Mouse (Mus musculus) layer of hippocampus, adult 9-11 months (tissue): Measurements from ENCODE around the gene Dnajb2.

ENCODE experiments used
- DNase-seq: peaks from one replicate; pipeline ENCODE4 v3.0.0; 2022

Dnajb2 gene

GRCm38 (mm10) chr1:75253029-75253428 is 16.8 kb downstream of the Dnajb2 start:
- no peak for DNase-seq

GRCm38 (mm10) chr1:75253849-75254624 is 17.8 kb downstream of the Dnajb2 start:
- DNase-seq: no peak

- no peak for DNase-seq
Observed at GRCm38 (mm10) chr1:75254625-75255013, 18.4 kb downstream of the Dnajb2 start.

- no peak for DNase-seq
Observed at GRCm38 (mm10) chr1:75255516-75256046, 19.4 kb downstream of the Dnajb2 start.

GRCm38 (mm10) chr1:75261278-75261677 is 25.1 kb downstream of the Dnajb2 start:
- DNase-seq: no peak

GRCm38 (mm10) chr1:75262969-75263951 is 27.1 kb downstream of the Dnajb2 start:
- no peak for DNase-seq

GRCm38 (mm10) chr1:75264091-75264880 is 28.1 kb downstream of the Dnajb2 start, which contains the start of gene Ptprn:
TSS of gene Ptprn (minus strand) at chr1:75264502.
- peak; percentile 84 for DNase-seq

DNA sequence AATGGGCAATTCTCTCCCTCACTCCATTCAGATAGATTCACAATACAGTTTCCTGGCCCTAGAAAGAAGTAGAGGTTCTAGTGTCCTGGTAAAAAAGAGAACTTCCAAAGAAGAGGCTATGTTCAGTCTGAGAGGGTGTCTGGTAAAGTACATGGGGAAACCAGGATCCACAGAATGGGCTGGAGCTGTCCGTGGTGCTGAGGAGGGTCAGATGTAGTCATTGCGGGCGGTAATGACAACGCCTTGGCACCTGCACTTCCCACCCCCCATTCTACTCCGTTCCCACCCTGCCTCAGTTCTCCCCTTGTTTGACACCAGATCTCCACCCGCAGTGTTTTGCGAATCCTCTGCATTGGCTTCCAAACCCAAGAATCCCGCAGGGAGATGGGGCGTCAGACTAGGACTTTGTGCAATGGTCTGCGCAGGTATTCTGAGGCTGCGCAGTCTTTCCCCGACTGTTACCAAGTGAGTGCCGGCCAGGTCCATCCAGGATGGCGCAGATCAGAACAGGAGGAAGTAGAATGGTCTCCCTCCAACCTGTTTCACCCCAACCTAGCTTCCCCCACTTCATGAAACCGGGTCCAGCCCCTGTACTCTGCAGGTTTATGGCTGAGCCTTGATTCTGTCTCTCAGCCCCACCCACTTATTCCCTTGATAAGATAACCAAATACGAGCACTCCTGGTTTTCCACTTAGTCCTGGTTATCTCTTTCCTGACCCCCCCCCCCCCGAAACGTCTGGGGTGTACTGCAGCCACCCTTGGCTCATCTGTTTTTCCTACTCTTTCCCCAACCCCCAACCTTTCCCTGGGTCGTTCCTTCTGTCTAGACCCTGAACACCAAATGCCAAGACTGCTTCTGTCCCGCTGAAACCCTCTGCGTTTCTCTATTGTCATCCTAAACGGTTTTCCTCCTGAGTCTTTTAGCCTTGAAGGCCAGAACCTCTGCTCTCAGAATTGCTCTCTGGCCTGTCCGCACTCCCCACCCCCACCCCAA is 41.3 kb downstream of the Dnajb2 start:
- no peak for DNase-seq

GRCm38 (mm10) chr1:75278228-75278627 is 42.0 kb downstream of the Dnajb2 start, which contains the start of gene Resp18:
TSS of gene Resp18 (minus strand) at chr1:75278415.
- DNase-seq: no peak

DNA sequence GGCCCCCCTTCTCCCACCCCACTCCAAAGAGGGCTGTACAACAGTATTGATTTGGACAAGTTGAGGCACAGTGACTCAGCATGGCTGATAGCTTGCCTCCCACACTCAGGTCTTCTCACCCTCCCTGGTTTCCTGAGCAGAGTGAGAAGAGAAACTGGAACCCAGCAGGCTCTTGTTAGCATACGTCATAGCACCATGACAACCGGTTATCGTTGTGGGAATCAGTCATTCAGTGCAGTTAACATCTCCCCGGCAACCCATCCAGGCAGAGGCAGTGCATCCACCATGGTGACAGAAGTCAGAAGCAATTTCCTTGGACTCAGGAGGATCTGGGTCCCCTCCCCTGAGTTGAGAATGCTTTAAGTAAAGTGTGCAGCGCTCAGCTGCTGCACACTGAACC is 46.8 kb downstream of the Dnajb2 start:
- DNase-seq: peak; percentile 52

DNA sequence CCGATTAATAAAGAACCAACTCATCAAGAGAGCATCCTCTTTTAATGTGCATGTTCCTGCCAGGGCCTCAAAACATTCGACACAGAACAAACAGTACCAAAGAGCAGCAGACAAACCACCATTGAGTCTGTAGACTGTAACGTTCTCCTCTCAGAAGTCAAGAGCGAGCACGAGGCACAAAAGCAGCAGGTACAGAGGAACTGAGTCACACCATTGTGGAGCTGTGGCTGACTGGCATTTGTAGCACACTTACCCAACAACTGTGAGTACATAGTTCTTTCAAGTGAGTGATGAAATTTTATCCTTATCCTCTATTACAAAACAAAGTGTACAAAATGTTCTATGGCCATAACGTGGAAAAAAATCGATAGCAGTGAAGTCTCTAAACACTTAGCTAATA is 48.7 kb downstream of the Dnajb2 start:
- DNase-seq: no peak

DNA sequence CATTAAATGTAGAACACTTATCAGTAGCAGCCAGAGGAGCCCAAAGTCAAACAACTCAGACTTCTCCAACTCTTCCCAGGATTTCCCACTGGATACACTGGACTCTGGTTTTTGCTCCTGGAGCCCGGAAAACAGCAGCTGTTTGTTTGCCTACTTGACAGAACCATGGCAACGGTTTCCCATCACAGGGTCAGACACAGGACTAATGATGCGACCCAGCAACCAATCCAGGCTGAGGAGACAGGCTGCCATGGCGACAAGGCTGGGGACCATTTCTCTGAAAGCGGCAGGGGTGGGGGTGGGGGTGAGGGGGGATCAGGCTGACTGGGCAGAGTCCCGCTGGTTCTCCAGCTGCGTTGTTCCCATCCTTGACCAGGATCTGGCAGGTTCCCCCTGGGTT is 53.2 kb downstream of the Dnajb2 start:
- peak; percentile 63 for DNase-seq

DNA sequence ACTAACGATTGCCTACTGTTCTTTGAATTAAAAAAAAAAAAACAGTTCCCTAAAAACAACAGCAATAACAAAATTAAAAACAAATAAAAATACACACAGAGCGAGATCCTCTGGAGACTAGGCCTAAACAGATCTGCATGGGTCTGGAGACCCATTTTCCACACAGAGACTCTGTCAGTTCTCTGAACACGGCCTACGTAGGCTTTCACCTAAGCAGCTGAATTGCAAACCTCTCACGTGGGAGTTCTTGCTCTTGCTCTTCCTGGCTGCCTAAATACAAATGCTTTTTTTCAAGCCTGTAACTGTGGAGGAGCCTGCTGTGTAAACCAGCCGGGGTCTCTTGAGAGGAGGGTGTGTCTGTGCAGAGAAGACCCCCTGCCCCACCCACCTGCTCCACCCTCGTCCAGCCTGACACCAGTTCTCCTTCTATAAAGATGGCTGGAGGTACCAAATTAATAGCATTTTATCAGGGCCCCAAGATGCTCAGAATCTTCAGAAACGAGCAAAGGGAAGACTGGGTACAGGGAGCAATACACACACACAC is 53.8 kb downstream of the Dnajb2 start:
- DNase-seq: no peak

GRCm38 (mm10) chr1:75290582-75290981 is 54.4 kb downstream of the Dnajb2 start:
- peak; percentile 61 for DNase-seq

DNA sequence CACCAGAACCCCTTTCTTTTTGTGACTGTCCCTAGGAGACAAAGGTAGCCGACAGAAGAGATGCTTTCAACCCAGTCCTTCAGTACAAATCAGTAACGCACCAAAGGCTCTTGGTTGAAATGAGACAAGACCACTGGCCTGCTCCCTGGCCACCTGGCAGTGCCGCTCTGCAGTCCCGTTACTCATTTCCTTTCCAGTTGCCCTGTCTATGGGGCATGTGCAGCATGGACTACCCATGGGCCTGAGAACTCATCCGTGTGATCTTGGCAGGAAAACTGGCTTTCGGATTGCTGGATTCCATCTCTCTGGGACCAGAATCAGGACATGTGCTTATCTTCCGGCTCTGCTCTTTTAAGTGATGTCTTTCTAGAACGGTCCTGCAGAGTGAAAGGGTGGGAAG is 55.1 kb downstream of the Dnajb2 start:
- no peak for DNase-seq

DNA sequence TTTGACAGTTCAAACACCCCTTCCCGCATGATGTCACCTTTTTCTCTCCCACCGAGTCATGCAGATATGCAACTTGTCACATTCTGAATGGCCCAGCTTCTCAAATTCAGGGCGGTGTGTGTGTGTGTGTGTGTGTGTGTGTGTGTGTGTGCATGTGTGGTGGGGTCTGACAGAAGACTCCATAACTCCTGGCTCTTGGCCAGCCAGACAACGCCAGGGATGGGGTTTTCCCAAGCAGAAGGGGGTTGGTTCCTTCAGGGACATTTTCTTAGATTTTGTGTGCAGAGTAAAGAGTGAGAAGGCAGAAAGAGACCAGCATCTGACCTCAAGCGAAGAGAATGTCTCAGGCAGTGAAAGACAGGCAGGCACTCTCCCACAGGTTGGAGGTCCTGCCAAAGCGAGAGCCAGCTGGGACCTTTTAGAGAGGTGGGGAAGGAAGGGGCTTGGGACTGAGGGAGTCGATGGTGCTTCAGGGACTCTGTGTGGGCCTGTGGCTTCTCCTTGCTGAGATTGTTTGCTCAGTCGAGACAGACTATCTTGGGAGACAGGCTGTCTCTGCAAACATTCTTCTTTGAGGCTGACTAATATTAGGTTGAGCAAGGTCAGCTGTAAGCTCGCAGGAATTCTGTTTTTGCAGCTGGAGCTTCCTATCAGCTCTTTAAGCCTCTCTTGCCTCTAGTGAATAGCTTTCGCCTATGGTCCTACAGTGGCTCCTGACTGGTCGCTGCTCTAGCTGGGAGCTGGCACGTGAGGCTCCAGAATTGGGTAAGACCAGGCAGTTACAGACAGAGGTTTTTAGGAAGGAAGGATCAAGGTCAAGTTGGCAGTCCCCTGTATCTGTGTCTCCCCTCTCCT is 56.5 kb downstream of the Dnajb2 start:
- DNase-seq: no peak

DNA sequence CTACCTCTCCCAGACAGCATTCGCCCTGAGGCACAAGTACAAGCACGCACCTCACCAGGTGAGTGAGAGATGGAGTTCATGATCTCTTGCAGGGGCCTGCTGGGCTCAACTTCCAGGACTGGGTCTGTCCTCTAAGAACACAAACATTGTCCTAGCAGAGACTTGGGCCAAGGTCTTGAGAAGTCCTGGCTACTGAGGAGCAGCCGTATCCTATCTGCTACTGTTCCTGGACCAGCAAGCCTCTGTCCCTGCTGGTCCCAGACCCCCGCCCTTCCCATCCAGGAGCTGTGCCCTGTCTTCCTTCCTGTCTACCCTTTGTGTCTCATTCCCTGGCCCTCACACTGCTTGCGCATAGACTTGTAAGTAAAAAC is 57.1 kb downstream of the Dnajb2 start:
- DNase-seq: no peak

DNA sequence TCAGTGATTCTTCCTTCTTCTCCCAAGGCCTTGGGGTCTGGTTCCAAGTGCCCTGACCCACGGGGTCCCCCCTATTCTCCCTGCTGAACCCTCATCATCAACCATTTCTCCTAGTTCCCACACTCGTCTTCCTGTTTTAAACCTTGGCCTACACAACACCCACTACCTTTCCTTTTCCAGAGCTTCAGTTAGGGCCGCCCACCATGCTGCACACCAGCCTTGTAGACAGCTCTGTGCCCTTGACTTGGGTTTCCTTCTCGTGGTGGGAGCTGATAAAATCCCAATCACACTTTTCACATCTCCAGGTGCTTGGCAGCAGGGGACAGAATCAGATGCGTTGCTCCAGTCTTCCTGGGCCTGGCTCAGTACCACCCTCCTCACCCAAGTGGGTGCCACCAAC is 58.1 kb downstream of the Dnajb2 start:
- no peak for DNase-seq
